Mouse (Mus musculus): ENCODE data around the gene Plekhh2.

GRCm38 (mm10) chr17:84474312-84474711, 37.4 kb upstream of the Plekhh2 start:
- no peak for TF ChIP-seq CTCF (IDR thresholded peaks at IDR 0.05; ENCODE audit: insufficient read depth, low read length)
- TF ChIP-seq POLR2A (IDR thresholded peaks at IDR 0.05; ENCODE audit: borderline replicate concordance, extremely low read depth, low read depth, low read length): no peak

Data from lung, adult 2 months (tissue).